Mouse (Mus musculus) WW6 (cell line): ENCODE results near the gene Kif2a.
A peak's percentile ranks its signal among the peaks of the same experiment; 100 is the strongest.
"Not testable (repeated sequence)": the region's sequence is repeated elsewhere in the genome, so short reads cannot be mapped to it uniquely, and the experiment has no call there.

Source experiments
- DNase-seq: peaks from one replicate; pipeline ENCODE4 v3.0.0-alpha.2; 2013; ENCODE audit warnings: low read depth, low spot score

Kif2a gene

GRCm38 (mm10) chr13:106936256-106937137 lies 85.4 kb downstream of the Kif2a start, which contains the start of gene Ipo11:
Gene Ipo11 (minus strand): TSS chr13:106936958.
- DNase-seq = peak; percentile 91

DNA sequence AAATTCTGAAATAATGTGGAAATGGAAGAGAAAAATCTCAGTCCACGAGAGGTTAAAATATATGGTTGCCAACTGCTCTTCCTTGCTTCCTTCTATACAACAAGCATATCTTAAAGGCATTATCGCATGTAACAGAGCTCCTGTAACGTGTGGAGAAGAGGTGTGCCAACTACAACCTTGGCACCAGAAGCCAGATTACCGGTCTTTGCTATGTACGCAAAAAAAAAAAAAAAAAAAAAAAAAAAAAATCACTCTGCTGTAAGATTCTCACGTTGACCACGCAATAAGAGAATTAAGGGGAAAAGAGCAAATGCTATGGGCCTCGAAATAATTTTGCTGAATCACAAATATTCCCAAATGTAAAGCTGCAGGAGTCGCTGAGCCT lies 86.1 kb downstream of the Kif2a start:
- no peak for DNase-seq

DNA sequence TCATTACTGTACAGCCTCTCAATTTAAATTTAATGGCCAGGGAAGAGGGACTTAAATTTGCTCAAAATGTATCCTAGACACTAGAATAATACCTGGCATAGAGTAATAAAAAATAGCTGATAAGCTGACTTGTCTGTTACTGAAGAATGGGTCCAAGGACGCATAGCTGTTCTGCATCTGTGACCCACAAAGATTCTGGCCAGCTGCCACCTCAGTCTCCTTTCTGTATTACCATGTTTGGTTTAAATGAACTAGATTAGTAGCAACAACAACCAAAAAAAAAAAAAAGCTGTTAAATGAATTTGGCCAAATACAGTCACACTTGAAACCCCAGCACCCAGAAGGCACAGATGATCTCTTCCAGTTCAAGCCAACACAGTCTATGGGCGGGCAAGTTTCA lies 92.7 kb downstream of the Kif2a start:
- no peak for DNase-seq

- DNase-seq = no peak
Measured at GRCm38 (mm10) chr13:106928296-106928695, 93.6 kb downstream of the Kif2a start.

- DNase-seq = not testable (repeated sequence)
Measured at GRCm38 (mm10) chr13:106925921-106926320, 96.0 kb downstream of the Kif2a start.

- no peak for DNase-seq
Measured at GRCm38 (mm10) chr13:106918322-106919050, 103.4 kb downstream of the Kif2a start.

DNA sequence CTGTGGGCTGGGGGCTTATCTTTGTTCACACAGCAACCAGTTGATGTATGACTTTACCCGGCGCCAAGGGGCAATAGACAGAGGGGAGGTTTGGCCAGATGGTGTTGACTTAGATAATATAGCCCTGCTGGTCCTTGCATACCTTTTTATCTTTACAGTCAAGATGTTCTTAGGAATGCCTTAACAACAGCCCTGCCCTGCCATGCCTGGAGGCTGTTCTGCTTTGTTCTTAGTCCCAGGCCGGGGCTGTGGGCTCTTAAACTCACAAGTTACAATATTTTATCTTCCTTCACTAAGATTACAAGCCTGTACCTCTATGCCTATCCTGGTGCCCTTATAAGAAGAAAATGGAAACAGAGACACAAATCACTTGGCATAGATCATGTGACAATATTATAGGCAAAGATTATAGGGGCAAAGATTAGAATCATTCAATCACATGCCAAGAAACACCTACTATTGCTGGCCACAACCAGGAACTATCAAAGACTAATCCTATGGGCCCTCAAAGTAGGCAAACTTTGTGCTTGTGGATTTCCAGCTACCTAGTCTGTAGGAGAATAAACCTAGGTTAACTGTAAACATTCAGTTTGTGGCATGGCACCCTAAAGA lies 108.7 kb downstream of the Kif2a start:
- no peak for DNase-seq

GRCm38 (mm10) chr13:106910096-106910495 lies 111.8 kb downstream of the Kif2a start:
- DNase-seq = no peak
